Mouse (Mus musculus) intestine, embryonic 15.5 days (tissue): Measurements from ENCODE around the gene Gpr3. TPM values are rescaled to one million over a fixed set of nuclear protein-coding genes. Genes with fewer than 3 reads are reported as not detected.
A peak's percentile ranks its signal among the peaks of the same experiment; 100 is the strongest.

Experiments used
- ATAC-seq: fragments of 200-750 bp; cut with Nextera tagmentation; 2 replicates; pipeline ENCODE4 v1.8.0; 2017; ENCODE audit warnings: moderate TSS enrichment, moderate library complexity
- H3K27ac ChIP-seq: fragments of 300-500 bp; sonication (generic); 2 replicates; pipeline ENCODE4 v1.5.1; 2015; ENCODE audit warnings: mild to moderate bottlenecking, inconsistent platforms
- H3K27me3 ChIP-seq: fragments of 300-500 bp; sonication (generic); replicated peaks from 2 replicates; pipeline ENCODE4 v1.6.1; 2015; ENCODE audit warnings: inconsistent platforms
- H3K36me3 ChIP-seq: fragments of 300-500 bp; sonication (generic); 2 replicates; pipeline ENCODE4 v1.6.1; 2015; ENCODE audit warnings: inconsistent platforms
- H3K4me1 ChIP-seq: fragments of 300-500 bp; sonication (generic); replicated peaks from 2 replicates; pipeline ENCODE4 v1.6.1; 2015; ENCODE audit warnings: inconsistent platforms
- H3K4me2 ChIP-seq: fragments of 300-500 bp; sonication (generic); replicated peaks from 2 replicates; pipeline ENCODE4 v1.6.1; 2015; ENCODE audit warnings: mild to moderate bottlenecking, inconsistent platforms
- H3K4me3 ChIP-seq: fragments of 300-500 bp; sonication (generic); replicated peaks from 2 replicates; pipeline ENCODE4 v1.5.1; 2015; ENCODE audit warnings: inconsistent platforms
- H3K9ac ChIP-seq: fragments of 300-500 bp; sonication (generic); 2 replicates; pipeline ENCODE4 v1.6.1; 2015; ENCODE audit warnings: inconsistent platforms
- H3K9me3 ChIP-seq: fragments of 300-500 bp; sonication (generic); 2 replicates; pipeline ENCODE4 v1.6.1; 2016; ENCODE audit warnings: inconsistent platforms
- whole genome bisulfite sequencing: fragments of 180-500 bp; shearing (Covaris S2); methylation state at CpG from one replicate; pipeline ENCODE4 v1.1.7; 2015; 5-methylcytosine and 5-hydroxymethylcytosine counted together
- polyA plus RNA-seq: library from polyadenylated mRNA; unstranded; fragments of >200 nt; fragmentation: Nextera tagmentation; extraction: Ambion mirVana; gene quantifications from 2 replicates; pipeline ENCODE4 v1.2.1, GENCODE M21; 2015

Gene Gpr3
- polyA plus RNA-seq, 1 experiment from 2014 or later: 0.14 TPM

GRCm38 (mm10) chr4:133195014-133195413 is 17.3 kb downstream of the Gpr3 start:
- H3K36me3 ChIP-seq: peaks cover 33% of the 10 kb centered on the region
- H3K4me3 ChIP-seq: no peak overlapping the region
- no peaks in the 10 kb centered on the region for H3K9me3 ChIP-seq
- H3K27me3 ChIP-seq: no peaks in the 10 kb centered on the region
- no peak overlapping the region for H3K27ac ChIP-seq
- H3K9ac ChIP-seq: no peak overlapping the region
- WGBS: 50% methylated on average over 4 of the region's 4 CpGs
- no peak overlapping the region for H3K4me2 ChIP-seq
- ATAC-seq: no peak
- peaks cover 37% of the 10 kb centered on the region for H3K4me1 ChIP-seq

- H3K36me3 ChIP-seq: peaks cover 36% of the 10 kb centered on the region
- no peak overlapping the region for H3K9ac ChIP-seq
- no peaks in the 10 kb centered on the region for H3K9me3 ChIP-seq
- no peak overlapping the region for H3K4me3 ChIP-seq
- H3K4me1 ChIP-seq: peaks cover 32% of the 10 kb centered on the region
- no peak for ATAC-seq
- WGBS: 82% methylated on average over 11 of the region's 11 CpGs
- H3K27me3 ChIP-seq: no peaks in the 10 kb centered on the region
- no peak overlapping the region for H3K4me2 ChIP-seq
- H3K27ac ChIP-seq: no peak overlapping the region
Observed at GRCm38 (mm10) chr4:133194482-133194881, 17.9 kb downstream of the Gpr3 start.

GRCm38 (mm10) chr4:133189396-133189795 is 22.9 kb downstream of the Gpr3 start:
- 69% methylated on average over 10 of the region's 10 CpGs for WGBS
- H3K36me3 ChIP-seq: peaks cover 48% of the 10 kb centered on the region
- no peak overlapping the region for H3K27ac ChIP-seq
- no peak overlapping the region for H3K4me3 ChIP-seq
- no peaks in the 10 kb centered on the region for H3K9me3 ChIP-seq
- no peak for ATAC-seq
- H3K4me1 ChIP-seq: peaks cover 12% of the 10 kb centered on the region
- H3K9ac ChIP-seq: no peak overlapping the region
- H3K4me2 ChIP-seq: no peak overlapping the region
- H3K27me3 ChIP-seq: no peaks in the 10 kb centered on the region

GRCm38 (mm10) chr4:133186856-133187255 is 25.5 kb downstream of the Gpr3 start:
- 89% methylated on average over 5 of the region's 5 CpGs for WGBS
- H3K36me3 ChIP-seq: peaks cover 34% of the 10 kb centered on the region

GRCm38 (mm10) chr4:133185893-133186292 is 26.4 kb downstream of the Gpr3 start:
- Histone ChIP-seq H3K4me2 (no peak overlapping the region), H3K4me3 (no peak overlapping the region), H3K36me3 (peaks cover 25% of the 10 kb centered on the region)

More at GRCm38 (mm10) chr4:133186856-133187255, 25.5 kb downstream of the Gpr3 start:
- Histone ChIP-seq H3K9me3 (no peaks in the 10 kb centered on the region), H3K4me1 (peaks cover 22% of the 10 kb centered on the region), H3K27ac (no peak overlapping the region), H3K27me3 (no peaks in the 10 kb centered on the region), H3K4me2 (no peak overlapping the region), H3K9ac (no peak overlapping the region), H3K4me3 (no peak overlapping the region)
- no peak for ATAC-seq

GRCm38 (mm10) chr4:133184898-133185665 is 27.3 kb downstream of the Gpr3 start:
- H3K9ac ChIP-seq: no peak overlapping the region
- WGBS: 26% methylated on average over 15 of the region's 15 CpGs
- H3K4me3 ChIP-seq: no peak overlapping the region
- ATAC-seq: peak; percentile 79
- H3K36me3 ChIP-seq: peaks cover 17% of the 10 kb centered on the region
- no peaks in the 10 kb centered on the region for H3K9me3 ChIP-seq
- no peaks in the 10 kb centered on the region for H3K27me3 ChIP-seq
- peak overlapping the region; percentile 78 for H3K27ac ChIP-seq
- peaks cover 22% of the 10 kb centered on the region for H3K4me1 ChIP-seq
- no peak overlapping the region for H3K4me2 ChIP-seq

More at GRCm38 (mm10) chr4:133185893-133186292, 26.4 kb downstream of the Gpr3 start:
- no peaks in the 10 kb centered on the region for H3K27me3 ChIP-seq
- no peaks in the 10 kb centered on the region for H3K9me3 ChIP-seq
- no peak overlapping the region for H3K9ac ChIP-seq
- peak overlapping the region; percentile 78; the same call in 1 of the 2 replicates for H3K27ac ChIP-seq
- no peak for ATAC-seq
- WGBS: 56% methylated on average over 8 of the region's 8 CpGs
- H3K4me1 ChIP-seq: peaks cover 22% of the 10 kb centered on the region

GRCm38 (mm10) chr4:133184031-133184897 is 28.1 kb downstream of the Gpr3 start:
- H3K4me1 ChIP-seq: peaks cover 22% of the 10 kb centered on the region
- peak overlapping the region; percentile 78 for H3K27ac ChIP-seq
- H3K4me3 ChIP-seq: no peak overlapping the region
- 49% methylated on average over 14 of the region's 14 CpGs for WGBS
- no peaks in the 10 kb centered on the region for H3K27me3 ChIP-seq
- no peak overlapping the region for H3K9ac ChIP-seq
- H3K36me3 ChIP-seq: peaks cover 19% of the 10 kb centered on the region
- H3K4me2 ChIP-seq: no peak overlapping the region
- no peak for ATAC-seq
- H3K9me3 ChIP-seq: no peaks in the 10 kb centered on the region

- Histone ChIP-seq H3K27ac (no peak overlapping the region), H3K9ac (no peak overlapping the region), H3K4me3 (no peak overlapping the region), H3K27me3 (no peaks in the 10 kb centered on the region), H3K9me3 (no peaks in the 10 kb centered on the region), H3K4me2 (no peak overlapping the region), H3K4me1 (peaks cover 25% of the 10 kb centered on the region), H3K36me3 (peaks cover 15% of the 10 kb centered on the region)
- no peak for ATAC-seq
- 93% methylated on average over 8 of the region's 8 CpGs for WGBS
Observed at GRCm38 (mm10) chr4:133182439-133183033, 29.8 kb downstream of the Gpr3 start.

- no peak overlapping the region for H3K4me2 ChIP-seq
- peaks cover 17% of the 10 kb centered on the region for H3K36me3 ChIP-seq
- no peak overlapping the region for H3K9ac ChIP-seq
- ATAC-seq: no peak
- H3K4me3 ChIP-seq: no peak overlapping the region
- H3K9me3 ChIP-seq: no peaks in the 10 kb centered on the region
- H3K27me3 ChIP-seq: no peaks in the 10 kb centered on the region
- no peak overlapping the region for H3K27ac ChIP-seq
- H3K4me1 ChIP-seq: peaks cover 35% of the 10 kb centered on the region
- WGBS: 92% methylated on average over 7 of the region's 7 CpGs
Observed at GRCm38 (mm10) chr4:133179258-133179657, 33.1 kb downstream of the Gpr3 start.

- peaks cover 17% of the 10 kb centered on the region for H3K36me3 ChIP-seq
- WGBS: 63% methylated on average over 5 of the region's 5 CpGs
- H3K4me2 ChIP-seq: no peak overlapping the region
- no peaks in the 10 kb centered on the region for H3K9me3 ChIP-seq
- H3K9ac ChIP-seq: no peak overlapping the region
- no peak for ATAC-seq
- peaks cover 30% of the 10 kb centered on the region for H3K4me1 ChIP-seq
- no peaks in the 10 kb centered on the region for H3K27me3 ChIP-seq
- H3K4me3 ChIP-seq: no peak overlapping the region
- H3K27ac ChIP-seq: no peak overlapping the region
Observed at GRCm38 (mm10) chr4:133178305-133178704, 34.0 kb downstream of the Gpr3 start.

GRCm38 (mm10) chr4:133176761-133177403 is 35.5 kb downstream of the Gpr3 start:
- peaks cover 32% of the 10 kb centered on the region for H3K4me1 ChIP-seq
- 75% methylated on average over 18 of the region's 18 CpGs for WGBS
- H3K9me3 ChIP-seq: no peaks in the 10 kb centered on the region
- no peak overlapping the region for H3K9ac ChIP-seq
- no peak for ATAC-seq
- H3K4me3 ChIP-seq: no peak overlapping the region
- H3K27me3 ChIP-seq: no peaks in the 10 kb centered on the region
- H3K4me2 ChIP-seq: no peak overlapping the region
- peak overlapping the region; percentile 29; the same call in 1 of the 2 replicates for H3K27ac ChIP-seq
- H3K36me3 ChIP-seq: peaks cover 17% of the 10 kb centered on the region
